Mouse (Mus musculus): ENCODE measurements around the gene N4bp3.
A peak's percentile ranks its signal among the peaks of the same experiment; 100 is the strongest.
"Not testable (repeated sequence)": the region's sequence is repeated elsewhere in the genome, so short reads cannot be mapped to it uniquely, and the experiment has no call there.

Gene N4bp3

GRCm38 (mm10) chr11:51627425-51627824 lies 23.2 kb downstream of the N4bp3 start:
- DNase-seq: no peak

- no peak for DNase-seq
Observed at GRCm38 (mm10) chr11:51625187-51625820, 25.3 kb downstream of the N4bp3 start.

- DNase-seq: no peak
Observed at GRCm38 (mm10) chr11:51622971-51623491, 27.6 kb downstream of the N4bp3 start.

GRCm38 (mm10) chr11:51621776-51622175 lies 28.9 kb downstream of the N4bp3 start:
- no peak for DNase-seq

- no peak for DNase-seq
Observed at GRCm38 (mm10) chr11:51620084-51620483, 30.6 kb downstream of the N4bp3 start.

GRCm38 (mm10) chr11:51619409-51620060 lies 31.1 kb downstream of the N4bp3 start, which contains the start of gene Nhp2:
Nhp2 (plus strand) TSS chr11:51619735.
- peak; percentile 67 to 84 for DNase-seq

- DNase-seq: no peak
Observed at GRCm38 (mm10) chr11:51618894-51619408, 31.7 kb downstream of the N4bp3 start.

- DNase-seq: peak in 1 of 2 experiments; percentile 60
Observed at GRCm38 (mm10) chr11:51617693-51618092, 32.9 kb downstream of the N4bp3 start.

GRCm38 (mm10) chr11:51616113-51616512 lies 34.5 kb downstream of the N4bp3 start:
- not testable (repeated sequence) for DNase-seq

GRCm38 (mm10) chr11:51615601-51616000 lies 35.0 kb downstream of the N4bp3 start:
- peak; percentile 57 to 62 for DNase-seq

- no peak for DNase-seq
Observed at GRCm38 (mm10) chr11:51615129-51615528, 35.5 kb downstream of the N4bp3 start.

- no peak for DNase-seq
Observed at GRCm38 (mm10) chr11:51614256-51614655, 36.4 kb downstream of the N4bp3 start.

- DNase-seq: not testable (repeated sequence)
Observed at GRCm38 (mm10) chr11:51609940-51610339, 40.7 kb downstream of the N4bp3 start.

GRCm38 (mm10) chr11:51609266-51609909 lies 41.3 kb downstream of the N4bp3 start:
- no peak for DNase-seq

GRCm38 (mm10) chr11:51607096-51607738 lies 43.4 kb downstream of the N4bp3 start:
- no peak for DNase-seq

GRCm38 (mm10) chr11:51606447-51607095 lies 44.1 kb downstream of the N4bp3 start, which contains the start of gene Hnrnpab:
Hnrnpab (minus strand) TSS chr11:51606847.
- DNase-seq: peak; percentile 92 to 97

- DNase-seq: peak; percentile 83 to 85
Observed at GRCm38 (mm10) chr11:51605602-51606446, 44.8 kb downstream of the N4bp3 start.

- DNase-seq: no peak
Observed at GRCm38 (mm10) chr11:51602253-51602652, 48.4 kb downstream of the N4bp3 start.

GRCm38 (mm10) chr11:51597553-51597952 lies 53.1 kb downstream of the N4bp3 start:
- no peak for DNase-seq

- no peak for DNase-seq
Observed at GRCm38 (mm10) chr11:51595459-51596083, 55.1 kb downstream of the N4bp3 start.
